Mouse (Mus musculus): ENCODE measurements around the gene Tmem186.
A peak's percentile ranks its signal among the peaks of the same experiment; 100 is the strongest.

Tmem186 gene

DNA sequence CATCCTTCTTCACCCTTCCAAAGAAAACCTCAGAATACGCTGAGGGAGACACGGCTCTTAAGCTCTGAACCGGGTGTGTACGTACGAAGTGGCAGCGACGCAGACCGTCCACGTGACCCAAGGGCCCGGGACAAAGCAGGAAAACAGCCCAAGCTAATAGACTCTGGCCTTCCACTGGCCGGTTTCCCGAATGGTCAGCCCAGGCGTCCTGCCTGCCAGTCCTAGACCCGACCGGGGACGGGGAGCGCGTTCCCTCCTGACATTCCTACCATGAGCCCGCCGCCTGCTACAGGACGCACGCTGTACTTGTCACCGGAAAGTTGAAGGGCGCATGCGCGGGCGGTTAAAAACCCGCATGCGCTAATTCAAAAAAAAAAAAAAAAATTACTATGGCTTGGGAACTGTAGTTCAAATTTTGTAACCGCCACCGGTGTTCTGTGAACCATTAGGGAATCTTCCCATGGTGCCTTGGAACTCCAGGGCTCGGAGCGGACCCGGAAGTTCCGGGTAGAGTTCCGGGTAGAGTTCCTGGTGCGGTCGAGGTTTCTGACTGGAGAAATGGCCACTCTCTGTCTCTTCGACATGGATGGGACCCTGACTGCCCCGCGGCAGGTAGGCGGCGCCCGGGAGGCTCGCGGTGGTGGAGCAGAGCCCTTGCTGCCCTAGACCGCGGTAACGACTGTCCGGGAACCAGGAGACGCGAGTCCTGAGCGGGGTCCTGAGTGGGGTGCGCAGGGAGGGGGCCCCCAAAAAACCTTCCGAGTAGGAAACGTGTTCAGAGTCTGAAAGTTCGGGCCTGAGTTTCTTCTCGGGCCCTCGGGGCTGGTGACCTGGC is at the start of gene Tmem186, which contains the start of gene Pmm2:
TSS of gene Tmem186 (minus strand) at position 496 of the 835 bp plus-strand sequence.
TSS of gene Pmm2 (plus strand) at position 458 of the 835 bp plus-strand sequence.
- DNase-seq (ENCODE audit: low read depth): peak; percentile 95

- DNase-seq (ENCODE audit: low read depth): no peak
Measured at GRCm38 (mm10) chr16:8686871-8687535, 49.5 kb upstream of the Tmem186 start.

GRCm38 (mm10) chr16:8686121-8686870 is 48.8 kb upstream of the Tmem186 start:
- DNase-seq (ENCODE audit: low read depth): peak; percentile 85

- no peak for DNase-seq (ENCODE audit: low read depth)
Measured at GRCm38 (mm10) chr16:8685087-8685486, 47.6 kb upstream of the Tmem186 start.

GRCm38 (mm10) chr16:8680470-8680869 is 43.0 kb upstream of the Tmem186 start, which contains the start of gene Gm5767:
Gene Gm5767, plus strand, starts transcription at chr16:8680770.
- no peak for DNase-seq (ENCODE audit: low read depth)

- DNase-seq (ENCODE audit: low read depth): no peak
Measured at GRCm38 (mm10) chr16:8679780-8680179, 42.3 kb upstream of the Tmem186 start.

- DNase-seq (ENCODE audit: low read depth): no peak
Measured at GRCm38 (mm10) chr16:8678676-8679075, 41.2 kb upstream of the Tmem186 start.

DNA sequence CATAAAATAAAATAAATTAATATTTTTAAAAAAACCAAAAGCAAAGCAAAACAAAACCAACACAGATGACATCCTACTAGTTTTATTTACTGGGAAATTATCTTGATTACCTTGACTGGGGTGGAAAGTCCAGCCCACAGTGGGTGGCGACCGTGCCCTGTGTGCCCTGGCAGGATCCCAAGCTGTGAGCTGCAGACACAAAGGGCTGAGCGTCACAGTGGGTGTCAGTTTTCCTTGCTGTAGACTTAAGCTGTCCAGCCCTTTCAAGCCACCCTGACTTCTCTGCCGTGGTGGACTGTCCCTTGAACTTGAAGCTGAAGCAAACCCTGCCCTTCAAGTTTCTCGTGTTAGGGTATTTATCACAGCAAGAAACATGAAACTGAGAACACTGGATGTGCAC is 40.5 kb upstream of the Tmem186 start:
- DNase-seq (ENCODE audit: low read depth): no peak

DNA sequence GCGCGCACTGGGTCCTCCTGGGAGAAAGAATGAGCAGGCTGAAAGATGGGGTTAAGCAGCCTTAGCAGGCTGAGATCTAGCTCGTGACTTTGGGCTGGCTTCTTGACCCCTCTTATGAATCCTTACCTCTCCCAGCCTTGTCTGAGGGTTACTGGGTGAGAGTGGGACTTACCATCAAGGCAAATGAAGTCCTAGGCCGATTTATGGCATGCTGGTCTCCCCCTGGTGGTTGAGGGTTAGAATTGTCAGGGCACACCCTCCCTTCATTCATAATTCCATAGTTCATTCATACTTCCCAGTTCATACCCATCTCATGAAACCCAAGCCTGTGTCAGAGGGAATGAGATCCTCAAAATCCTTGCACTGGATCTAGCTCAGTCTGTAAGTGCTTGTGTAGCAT is 39.3 kb upstream of the Tmem186 start:
- DNase-seq (ENCODE audit: low read depth): peak; percentile 81

GRCm38 (mm10) chr16:8676228-8676627 is 38.7 kb upstream of the Tmem186 start:
- no peak for DNase-seq (ENCODE audit: low read depth)

GRCm38 (mm10) chr16:8675559-8675958 is 38.0 kb upstream of the Tmem186 start:
- no peak for DNase-seq (ENCODE audit: low read depth)

- peak; percentile 93 for DNase-seq (ENCODE audit: low read depth)
Measured at GRCm38 (mm10) chr16:8674165-8674564, 36.7 kb upstream of the Tmem186 start.

DNA sequence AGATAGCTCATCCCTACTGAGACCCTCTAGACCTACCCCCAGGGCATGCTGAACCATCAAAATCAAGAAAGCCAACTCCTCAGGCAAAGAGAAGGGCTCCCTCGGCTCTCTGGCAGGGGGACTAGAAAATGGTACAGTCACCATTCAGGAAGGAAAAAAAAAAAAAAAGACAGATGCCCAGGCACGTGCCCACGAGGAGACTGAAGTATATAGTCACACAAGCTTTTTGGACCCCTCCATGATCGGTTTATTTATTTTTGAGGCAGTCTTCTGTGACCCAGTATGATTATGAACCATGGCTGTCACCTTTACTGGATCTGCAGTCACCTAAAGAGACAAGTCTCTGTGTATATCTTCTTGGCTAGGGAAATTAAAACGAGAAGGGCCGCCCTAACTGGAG is 35.8 kb upstream of the Tmem186 start:
- no peak for DNase-seq (ENCODE audit: low read depth)

- DNase-seq (ENCODE audit: low read depth): no peak
Measured at GRCm38 (mm10) chr16:8672811-8673210, 35.3 kb upstream of the Tmem186 start.

DNA sequence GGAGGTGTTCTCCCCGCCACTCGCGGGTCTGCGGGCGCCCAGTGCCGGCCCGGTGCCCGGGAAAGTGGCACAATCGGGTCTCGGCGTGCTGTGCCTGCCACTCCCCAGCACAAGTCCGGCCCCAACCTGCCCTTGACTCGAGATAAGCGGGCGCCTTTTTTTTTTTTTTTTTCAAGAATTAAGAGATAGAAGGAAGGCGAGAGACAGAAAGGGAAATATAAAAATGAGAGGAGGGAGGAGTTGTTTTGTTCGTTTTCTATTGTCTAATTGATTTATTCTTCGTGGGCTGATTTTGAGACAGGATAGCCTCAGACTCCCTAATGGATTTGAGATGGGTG is 34.8 kb upstream of the Tmem186 start:
- no peak for DNase-seq (ENCODE audit: low read depth)

DNA sequence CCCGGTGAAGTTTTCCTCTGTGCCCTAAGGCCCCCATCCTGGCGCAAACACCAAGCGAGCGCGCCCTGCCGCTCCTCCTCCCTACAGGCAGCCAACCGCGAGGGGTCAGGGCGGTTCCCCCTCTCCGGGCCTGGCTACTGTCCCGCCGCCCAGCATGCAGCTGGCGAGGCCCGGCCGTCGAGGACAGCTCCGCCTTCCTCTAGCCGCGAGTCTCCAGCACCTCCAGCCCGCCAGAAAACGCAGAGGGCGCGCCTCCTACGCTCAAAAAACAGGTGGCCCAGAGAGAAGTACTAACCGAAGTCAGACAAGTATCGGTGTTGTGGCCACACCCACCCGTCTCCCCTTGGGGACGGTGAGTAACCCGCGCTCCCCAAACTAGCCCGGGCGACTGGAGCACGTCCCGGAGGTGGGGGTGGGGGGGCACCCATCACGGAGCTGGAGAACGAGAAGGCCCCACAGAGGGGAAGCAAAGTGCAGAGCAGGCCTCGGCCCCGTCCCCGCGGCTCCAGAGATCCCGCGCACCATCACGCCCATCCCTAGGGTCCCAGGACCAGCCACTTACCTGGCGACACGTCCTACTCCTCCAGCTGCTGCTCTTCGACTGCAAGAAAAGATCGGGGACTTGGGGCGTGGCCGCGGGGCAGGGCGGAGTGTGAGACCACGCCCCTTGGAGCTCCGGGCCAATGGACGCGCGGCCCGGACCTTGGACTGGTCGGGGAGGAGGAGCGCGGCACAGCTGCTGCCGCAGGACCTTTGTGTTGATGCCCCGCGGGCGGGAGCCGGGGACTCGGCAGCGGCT is 34.2 kb upstream of the Tmem186 start, which contains the start of gene Carhsp1:
TSS of gene Carhsp1 (minus strand) at position 605 of the 799 bp plus-strand sequence.
- peak; percentile 95 for DNase-seq (ENCODE audit: low read depth)

- no peak for DNase-seq (ENCODE audit: low read depth)
Measured at GRCm38 (mm10) chr16:8670041-8671035, 32.8 kb upstream of the Tmem186 start.

- no peak for DNase-seq (ENCODE audit: low read depth)
Measured at GRCm38 (mm10) chr16:8669432-8669831, 31.9 kb upstream of the Tmem186 start.

- no peak for DNase-seq (ENCODE audit: low read depth)
Measured at GRCm38 (mm10) chr16:8668386-8668785, 30.9 kb upstream of the Tmem186 start.

- DNase-seq (ENCODE audit: low read depth): no peak
Measured at GRCm38 (mm10) chr16:8667814-8668213, 30.3 kb upstream of the Tmem186 start.
